Mouse (Mus musculus): ENCODE measurements around the gene Set. TPM values are rescaled to one million over a fixed set of nuclear protein-coding genes. Genes with fewer than 3 reads are reported as not detected.

The Set gene
- polyA plus RNA-seq, 1 experiment from 2014 or later, result 659 TPM

DNA sequence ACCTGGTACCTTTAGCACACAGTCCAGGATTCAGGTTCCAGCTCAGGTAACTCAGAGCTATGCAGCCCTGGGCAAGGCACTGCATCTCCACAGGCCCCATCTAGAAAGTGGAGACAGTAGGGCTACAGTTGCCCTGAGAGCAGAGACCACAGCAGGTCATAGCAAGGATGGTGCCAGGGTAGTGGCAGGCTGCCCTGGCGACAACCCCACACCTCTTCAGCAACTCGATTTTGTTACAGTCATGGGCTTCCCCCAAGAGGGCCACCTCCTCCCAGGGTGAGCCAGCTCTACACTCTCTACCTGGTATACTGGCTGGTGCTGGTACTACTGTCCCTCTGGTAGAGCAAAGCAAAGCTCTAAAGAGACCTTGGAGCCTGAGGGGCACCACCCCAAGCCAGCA, 19.4 kb upstream of the Set start:
- Histone ChIP-seq H3K4me3 (ENCODE audit: low read depth, low read length) (no peak overlapping the region), H3K9ac (ENCODE audit: low read depth, low read length) (no peak overlapping the region), H3K4me2 (no peak overlapping the region), H3K4me1 (replicated peaks; ENCODE audit: control insufficient read depth, insufficient read depth, low read length) (peaks cover 6% of the 10 kb centered on the region), H3K36me3 (ENCODE audit: control insufficient read depth, insufficient read depth, low read length) (no peaks in the 10 kb centered on the region; the same call in 1 of the 2 replicates), H3K27me3 (replicated peaks; ENCODE audit: control insufficient read depth, insufficient read depth, low read length) (no peaks in the 10 kb centered on the region), H3K9me3 (ENCODE audit: control insufficient read depth, low read length) (no peaks in the 10 kb centered on the region), H3K27ac (ENCODE audit: low read depth, low read length) (no peak overlapping the region)
- WGBS, result 89% methylated on average over 2 of the region's 2 CpGs
- DNase-seq (ENCODE audit: low spot score) (no peak), ATAC-seq (replicated peaks; ENCODE audit: low FRiP score) (no peak)

DNA sequence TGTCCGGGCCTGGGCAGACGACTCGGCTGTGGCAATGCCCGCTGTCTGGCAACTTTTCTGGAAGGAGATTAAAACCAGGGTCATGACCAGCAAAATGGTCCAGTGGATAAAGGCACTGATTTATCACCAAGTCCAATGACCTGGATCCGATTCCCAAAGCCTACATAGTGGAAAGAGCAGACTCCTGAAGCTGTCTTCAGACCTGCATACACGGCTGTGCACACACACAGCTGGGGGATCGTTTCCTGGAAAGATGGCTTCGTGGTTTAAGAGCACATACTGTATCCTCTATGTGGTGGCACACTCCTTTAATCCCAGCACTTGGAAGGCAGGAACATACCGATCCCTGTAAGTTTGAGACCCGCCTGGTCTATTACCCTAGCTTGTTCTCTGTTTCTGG, 18.8 kb upstream of the Set start:
- H3K4me1 ChIP-seq (replicated peaks; ENCODE audit: control insufficient read depth, insufficient read depth, low read length), result peaks cover 7% of the 10 kb centered on the region
- no peaks in the 10 kb centered on the region for H3K9me3 ChIP-seq (ENCODE audit: control insufficient read depth, low read length)
- no peak for ATAC-seq (replicated peaks; ENCODE audit: low FRiP score)
- H3K4me2 ChIP-seq, result no peak overlapping the region
- no peaks in the 10 kb centered on the region for H3K36me3 ChIP-seq (ENCODE audit: control insufficient read depth, insufficient read depth, low read length)
- no peak overlapping the region for H3K27ac ChIP-seq (ENCODE audit: low read depth, low read length)
- H3K4me3 ChIP-seq (ENCODE audit: low read depth, low read length), result no peak overlapping the region
- no peak overlapping the region for H3K9ac ChIP-seq (ENCODE audit: low read depth, low read length)
- DNase-seq (ENCODE audit: low spot score), result no peak
- 89% methylated on average over 10 of the region's 10 CpGs for WGBS
- no peaks in the 10 kb centered on the region for H3K27me3 ChIP-seq (replicated peaks; ENCODE audit: control insufficient read depth, insufficient read depth, low read length)

DNA sequence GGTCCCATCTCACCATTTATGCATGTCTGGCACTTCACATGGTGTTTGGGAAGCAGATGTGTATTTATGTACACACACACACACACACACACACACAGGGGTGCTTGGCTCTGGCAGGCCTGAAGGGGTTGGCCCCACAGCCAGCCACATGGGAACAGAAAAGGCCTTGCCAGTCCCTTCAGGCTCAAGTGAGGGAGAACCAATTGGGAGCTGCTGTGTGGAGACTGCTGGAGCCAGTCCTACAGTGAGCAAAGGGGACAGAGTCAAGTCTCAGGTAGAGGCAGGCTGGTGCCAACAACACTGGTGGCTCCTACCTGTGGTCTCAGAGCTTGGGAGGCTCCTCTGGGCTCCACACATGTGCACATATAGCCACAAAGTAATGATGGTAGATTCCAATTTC, 17.5 kb upstream of the Set start:
- H3K9me3 ChIP-seq (ENCODE audit: control insufficient read depth, low read length), result no peaks in the 10 kb centered on the region
- H3K27ac ChIP-seq (ENCODE audit: low read depth, low read length), result no peak overlapping the region
- H3K4me1 ChIP-seq (replicated peaks; ENCODE audit: control insufficient read depth, insufficient read depth, low read length), result peaks cover 7% of the 10 kb centered on the region
- H3K4me3 ChIP-seq (ENCODE audit: low read depth, low read length), result no peak overlapping the region
- no peak overlapping the region for H3K9ac ChIP-seq (ENCODE audit: low read depth, low read length)
- DNase-seq (ENCODE audit: low spot score), result no peak
- no peak for ATAC-seq (replicated peaks; ENCODE audit: low FRiP score)
- H3K36me3 ChIP-seq (ENCODE audit: control insufficient read depth, insufficient read depth, low read length), result no peaks in the 10 kb centered on the region
- no peak overlapping the region for H3K4me2 ChIP-seq
- no peaks in the 10 kb centered on the region for H3K27me3 ChIP-seq (replicated peaks; ENCODE audit: control insufficient read depth, insufficient read depth, low read length)

DNA sequence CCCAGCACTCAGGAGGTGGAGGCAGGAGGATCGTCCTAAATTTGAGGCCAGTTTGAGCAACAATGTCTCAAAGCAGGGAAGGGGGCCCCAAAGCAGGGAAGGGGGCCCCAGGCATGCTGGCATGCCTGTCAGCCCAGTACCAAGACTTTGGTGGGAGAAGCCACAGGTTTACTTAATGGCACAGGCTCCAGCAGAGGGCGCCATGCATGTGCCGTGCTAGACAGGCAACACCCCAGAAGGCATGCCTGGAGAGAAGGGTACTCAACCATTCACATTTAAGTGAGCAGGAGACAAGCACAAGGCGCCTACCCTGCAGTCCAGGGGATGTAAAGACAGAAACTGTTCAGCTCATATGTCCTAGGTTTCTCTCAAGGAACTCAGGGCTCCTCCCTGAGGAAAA, 14.7 kb upstream of the Set start:
- ATAC-seq (replicated peaks; ENCODE audit: low FRiP score), result peak; percentile 70; the same call in 1 of the 2 replicates
- Histone ChIP-seq H3K27me3 (replicated peaks; ENCODE audit: control insufficient read depth, insufficient read depth, low read length) (no peaks in the 10 kb centered on the region), H3K4me3 (ENCODE audit: low read depth, low read length) (no peak overlapping the region), H3K9ac (ENCODE audit: low read depth, low read length) (peak overlapping the region; percentile 34), H3K27ac (ENCODE audit: low read depth, low read length) (no peak overlapping the region), H3K4me2 (no peak overlapping the region), H3K4me1 (replicated peaks; ENCODE audit: control insufficient read depth, insufficient read depth, low read length) (peaks cover 7% of the 10 kb centered on the region), H3K9me3 (ENCODE audit: control insufficient read depth, low read length) (no peaks in the 10 kb centered on the region), H3K36me3 (ENCODE audit: control insufficient read depth, insufficient read depth, low read length) (no peaks in the 10 kb centered on the region)
- 10% methylated on average over 4 of the region's 4 CpGs for WGBS
- peak; percentile 72 for DNase-seq (ENCODE audit: low spot score)

DNA sequence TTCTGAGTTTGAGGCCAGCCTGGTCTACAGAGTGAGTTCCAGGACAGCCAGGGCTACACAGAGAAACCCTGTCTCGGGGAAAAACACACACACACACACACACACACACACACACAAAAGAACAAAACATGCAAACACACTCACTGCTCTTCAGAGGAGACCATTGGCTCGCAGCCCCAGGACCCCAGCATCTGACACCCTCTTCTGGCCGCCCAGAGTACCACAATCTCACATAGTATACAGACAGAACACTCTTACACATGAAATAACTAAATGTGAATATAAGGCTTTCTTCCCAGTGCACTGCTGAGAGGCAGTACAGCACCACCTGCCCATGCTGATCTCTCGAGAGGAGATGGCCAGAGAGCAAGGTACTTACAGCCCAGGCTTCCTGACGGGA, 12.6 kb upstream of the Set start:
- Histone ChIP-seq H3K27me3 (replicated peaks; ENCODE audit: control insufficient read depth, insufficient read depth, low read length) (no peaks in the 10 kb centered on the region), H3K36me3 (ENCODE audit: control insufficient read depth, insufficient read depth, low read length) (no peaks in the 10 kb centered on the region), H3K4me1 (replicated peaks; ENCODE audit: control insufficient read depth, insufficient read depth, low read length) (peaks cover 11% of the 10 kb centered on the region), H3K4me3 (ENCODE audit: low read depth, low read length) (no peak overlapping the region), H3K27ac (ENCODE audit: low read depth, low read length) (no peak overlapping the region), H3K4me2 (no peak overlapping the region), H3K9me3 (ENCODE audit: control insufficient read depth, low read length) (no peaks in the 10 kb centered on the region), H3K9ac (ENCODE audit: low read depth, low read length) (no peak overlapping the region)
- no peak for DNase-seq (ENCODE audit: low spot score)
- 75% methylated on average over 5 of the region's 5 CpGs for WGBS
- no peak for ATAC-seq (replicated peaks; ENCODE audit: low FRiP score)

DNA sequence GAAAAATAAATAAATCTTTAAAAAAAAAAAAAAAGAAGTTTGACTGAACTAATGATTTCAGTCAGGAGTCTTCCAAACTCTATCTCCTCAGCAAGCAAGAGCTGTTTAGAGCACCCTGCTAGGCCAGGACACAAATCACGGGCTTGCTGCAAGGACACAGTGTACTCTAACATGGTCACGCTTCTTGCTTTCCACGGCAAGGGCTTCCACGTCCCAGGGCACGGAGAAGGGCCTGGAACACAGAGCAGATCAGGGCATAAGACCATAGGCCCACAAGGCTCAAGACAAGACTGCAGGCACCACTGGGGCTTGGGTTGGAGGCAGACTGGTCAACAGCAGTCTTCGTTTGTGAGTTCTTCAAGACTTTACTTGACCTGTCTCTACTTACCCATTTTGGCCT, 10.1 kb upstream of the Set start:
- WGBS, result 94% methylated on average over 6 of the region's 6 CpGs
- no peak for ATAC-seq (replicated peaks; ENCODE audit: low FRiP score)

DNA sequence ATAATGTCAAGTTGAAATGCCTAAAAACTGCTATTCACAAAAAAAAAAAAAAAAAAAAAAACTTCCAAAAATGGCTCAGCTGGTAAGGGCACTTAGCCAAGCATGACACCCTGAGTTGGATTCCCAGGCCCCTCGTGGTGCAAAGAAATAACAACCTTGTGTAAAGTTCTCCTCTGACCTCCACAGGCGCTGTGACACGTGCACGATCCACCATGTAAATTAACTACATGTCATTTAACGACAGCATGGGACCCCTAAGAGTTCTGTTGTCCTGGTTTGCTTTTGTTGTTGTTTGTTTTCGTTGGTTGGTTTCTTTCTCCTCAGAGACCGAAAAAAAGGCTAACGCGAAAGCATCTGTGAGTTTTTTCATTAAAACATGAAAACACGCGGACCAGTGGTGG, 9.1 kb upstream of the Set start:
- Histone ChIP-seq H3K4me3 (ENCODE audit: low read depth, low read length) (peak overlapping the region; percentile 66), H3K9me3 (ENCODE audit: control insufficient read depth, low read length) (no peaks in the 10 kb centered on the region), H3K27me3 (replicated peaks; ENCODE audit: control insufficient read depth, insufficient read depth, low read length) (no peaks in the 10 kb centered on the region), H3K4me2 (peak overlapping the region; percentile 71), H3K36me3 (ENCODE audit: control insufficient read depth, insufficient read depth, low read length) (no peaks in the 10 kb centered on the region), H3K4me1 (replicated peaks; ENCODE audit: control insufficient read depth, insufficient read depth, low read length) (peaks cover 10% of the 10 kb centered on the region; the same call in 1 of the 2 replicates), H3K27ac (ENCODE audit: low read depth, low read length) (peak overlapping the region; percentile 84), H3K9ac (ENCODE audit: low read depth, low read length) (peak overlapping the region; percentile 63)
- ATAC-seq (replicated peaks; ENCODE audit: low FRiP score), result no peak
- 45% methylated on average over 11 of the region's 11 CpGs for WGBS
- DNase-seq (ENCODE audit: low spot score), result no peak

More for the DNA sequence above, 10.1 kb upstream of the Set start:
- no peak for DNase-seq (ENCODE audit: low spot score)
- Histone ChIP-seq H3K27ac (ENCODE audit: low read depth, low read length) (no peak overlapping the region), H3K27me3 (replicated peaks; ENCODE audit: control insufficient read depth, insufficient read depth, low read length) (no peaks in the 10 kb centered on the region), H3K9me3 (ENCODE audit: control insufficient read depth, low read length) (no peaks in the 10 kb centered on the region), H3K9ac (ENCODE audit: low read depth, low read length) (no peak overlapping the region), H3K36me3 (ENCODE audit: control insufficient read depth, insufficient read depth, low read length) (no peaks in the 10 kb centered on the region), H3K4me3 (ENCODE audit: low read depth, low read length) (no peak overlapping the region; the same call in 1 of the 2 replicates), H3K4me1 (replicated peaks; ENCODE audit: control insufficient read depth, insufficient read depth, low read length) (peaks cover 16% of the 10 kb centered on the region), H3K4me2 (no peak overlapping the region; the same call in 1 of the 2 replicates)

DNA sequence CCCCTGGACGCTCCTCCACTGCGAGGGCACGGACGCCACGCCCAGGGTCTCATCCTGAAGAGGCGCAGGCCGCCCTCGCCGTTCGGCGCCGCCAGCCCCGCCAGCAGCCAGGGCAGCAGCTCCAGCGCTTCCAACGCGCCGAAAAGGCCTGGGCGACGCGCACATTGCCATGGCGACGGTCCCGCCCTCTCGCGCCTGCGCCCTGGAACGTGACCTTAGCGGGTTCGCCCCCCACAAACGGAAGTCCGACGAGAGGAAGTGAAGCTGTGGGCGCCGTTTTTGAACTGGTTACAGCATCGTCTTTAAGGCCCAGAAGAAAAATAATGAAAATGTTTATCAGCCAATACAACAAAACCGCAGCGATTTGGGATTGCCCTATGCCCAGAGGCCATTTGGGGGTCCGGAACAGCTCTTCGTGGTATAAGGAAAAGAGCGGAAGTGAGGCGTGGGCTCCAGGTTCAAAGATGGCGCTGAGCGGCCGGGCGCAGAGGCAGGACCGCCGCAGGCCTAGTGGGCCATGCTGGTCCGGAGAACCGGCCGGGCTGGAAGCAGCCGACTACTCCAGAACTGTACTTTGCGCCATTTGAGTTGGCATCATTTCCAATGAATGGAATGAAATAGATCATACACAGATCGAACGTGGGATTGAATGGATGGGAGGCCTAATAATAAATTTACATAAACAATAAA, 8.3 kb upstream of the Set start, which contains the start of gene Wdr34:
Gene Wdr34 (minus strand): TSS at position 183 of the 690 bp plus-strand sequence.
- Histone ChIP-seq H3K36me3 (ENCODE audit: control insufficient read depth, insufficient read depth, low read length) (no peaks in the 10 kb centered on the region), H3K4me3 (ENCODE audit: low read depth, low read length) (peak within 1 kb of the TSS; percentile 66), H3K4me1 (replicated peaks; ENCODE audit: control insufficient read depth, insufficient read depth, low read length) (peaks cover 10% of the 10 kb centered on the region; the same call in 1 of the 2 replicates), H3K27me3 (replicated peaks; ENCODE audit: control insufficient read depth, insufficient read depth, low read length) (no peaks in the 10 kb centered on the region), H3K27ac (ENCODE audit: low read depth, low read length) (peak within 1 kb of the TSS; percentile 84), H3K4me2 (peak within 1 kb of the TSS; percentile 71), H3K9me3 (ENCODE audit: control insufficient read depth, low read length) (no peaks in the 10 kb centered on the region), H3K9ac (ENCODE audit: low read depth, low read length) (peak within 1 kb of the TSS; percentile 63)
- ATAC-seq (replicated peaks; ENCODE audit: low FRiP score) (peak; percentile 92), DNase-seq (ENCODE audit: low spot score) (peak; percentile 99)
- under 1% methylated on average over 54 of the region's 54 CpGs for WGBS

DNA sequence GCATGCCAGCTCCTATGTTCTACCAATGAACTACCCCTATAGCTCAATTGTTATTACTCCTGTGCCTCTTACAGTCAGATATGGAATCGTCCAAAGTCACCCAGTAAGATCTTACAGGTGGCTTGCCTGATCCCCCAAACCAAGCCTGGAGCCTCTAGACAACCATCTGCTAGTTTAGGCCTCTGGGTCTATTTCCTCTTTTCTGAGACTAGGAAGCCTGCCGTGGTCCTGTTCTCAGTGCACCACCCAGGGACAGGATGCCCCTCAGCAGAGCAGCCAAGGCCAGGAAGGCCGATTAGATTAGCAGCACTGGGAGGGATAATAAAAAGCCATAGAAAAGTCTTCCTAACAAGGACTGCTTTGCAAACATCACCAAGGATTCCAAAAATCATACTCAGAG, 7.3 kb upstream of the Set start:
- 38% methylated on average over 3 of the region's 3 CpGs for WGBS
- H3K4me2 ChIP-seq, result no peak overlapping the region
- no peak overlapping the region for H3K9ac ChIP-seq (ENCODE audit: low read depth, low read length)
- DNase-seq (ENCODE audit: low spot score) (no peak), ATAC-seq (replicated peaks; ENCODE audit: low FRiP score) (no peak)
- no peaks in the 10 kb centered on the region for H3K27me3 ChIP-seq (replicated peaks; ENCODE audit: control insufficient read depth, insufficient read depth, low read length)
- no peaks in the 10 kb centered on the region for H3K9me3 ChIP-seq (ENCODE audit: control insufficient read depth, low read length)
- H3K36me3 ChIP-seq (ENCODE audit: control insufficient read depth, insufficient read depth, low read length), result no peaks in the 10 kb centered on the region
- no peak overlapping the region for H3K4me3 ChIP-seq (ENCODE audit: low read depth, low read length)
- H3K27ac ChIP-seq (ENCODE audit: low read depth, low read length), result peak overlapping the region; percentile 84
- peaks cover 10% of the 10 kb centered on the region; the same call in 1 of the 2 replicates for H3K4me1 ChIP-seq (replicated peaks; ENCODE audit: control insufficient read depth, insufficient read depth, low read length)

All from liver, embryonic 11.5 days (tissue).